Mouse (Mus musculus) urinary bladder, adult 18-20 months (tissue): ENCODE data around the gene Npw.

Experiments used
- DNase-seq, 2 experiments: peaks; one replicate each; pipeline ENCODE4 v3.0.0; 2022; ENCODE audit warnings: low spot score in 2 of 2, mixed read lengths in 2 of 2

Npw gene

GRCm38 (mm10) chr17:24640581-24640980 lies 17.7 kb downstream of the Npw start:
- DNase-seq: no peak

- no peak for DNase-seq
Measured at GRCm38 (mm10) chr17:24640119-24640518, 18.1 kb downstream of the Npw start.

- no peak for DNase-seq
Measured at GRCm38 (mm10) chr17:24639571-24639988, 18.7 kb downstream of the Npw start.

GRCm38 (mm10) chr17:24638840-24639239 lies 19.4 kb downstream of the Npw start:
- DNase-seq: peak in 1 of 2 experiments; percentile 59

DNA sequence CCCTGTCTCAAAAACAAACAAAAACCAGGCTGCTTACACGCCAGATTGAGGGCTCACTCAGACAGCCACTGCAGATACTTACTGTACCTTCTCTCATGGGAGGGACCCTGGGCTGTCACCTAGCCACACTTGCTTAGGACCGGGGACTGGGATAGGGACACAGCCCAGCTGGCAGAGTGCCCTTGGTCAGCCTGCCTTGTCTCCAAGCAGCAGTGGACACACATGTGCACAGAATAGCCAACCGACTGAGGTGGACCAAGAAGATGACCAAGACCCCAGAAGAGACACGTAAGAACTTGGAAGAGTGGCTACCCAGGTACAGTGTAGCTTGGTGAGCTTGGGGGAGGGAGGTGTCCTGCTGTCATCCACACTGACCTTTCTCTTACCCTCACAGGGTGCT lies 20.0 kb downstream of the Npw start:
- no peak for DNase-seq

DNA sequence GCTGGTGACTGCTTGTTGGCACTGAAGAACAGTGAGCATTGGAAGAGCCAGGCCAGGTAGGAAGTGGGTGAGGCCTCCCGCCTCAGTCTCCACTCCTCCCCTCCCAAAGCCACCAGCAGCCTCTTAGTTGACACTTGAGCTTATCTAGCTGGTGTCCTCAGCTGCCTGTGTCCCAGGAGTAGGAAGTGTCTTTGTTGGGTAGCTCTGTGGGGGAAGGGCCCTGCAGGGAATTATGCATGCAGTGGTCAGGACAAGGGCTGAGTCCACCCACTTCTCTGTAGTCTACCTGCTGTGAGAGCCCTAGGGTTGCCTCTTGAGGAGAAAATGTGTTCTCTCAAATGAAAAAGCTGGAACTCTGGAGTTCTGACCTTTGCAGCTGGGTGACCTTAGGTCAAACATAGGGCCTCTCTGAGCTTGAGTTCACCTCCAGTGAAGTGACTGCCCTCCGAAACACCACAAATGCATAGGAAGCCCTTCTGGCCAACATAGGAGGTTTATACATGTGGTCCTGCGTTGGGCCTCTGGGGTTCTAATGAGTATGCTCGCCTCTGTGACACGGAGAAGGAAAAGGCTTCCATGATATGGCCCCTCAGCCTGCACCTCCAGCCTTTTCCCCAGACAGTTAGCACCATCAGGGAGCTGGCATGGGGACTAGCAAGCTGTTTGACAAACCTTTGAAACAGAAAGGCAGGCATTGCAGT lies 21.3 kb downstream of the Npw start:
- no peak for DNase-seq

- DNase-seq: no peak
Measured at GRCm38 (mm10) chr17:24635694-24636093, 22.6 kb downstream of the Npw start.

- DNase-seq: no peak
Measured at GRCm38 (mm10) chr17:24635024-24635423, 23.2 kb downstream of the Npw start.

- DNase-seq: no peak
Measured at GRCm38 (mm10) chr17:24633831-24634230, 24.4 kb downstream of the Npw start.

DNA sequence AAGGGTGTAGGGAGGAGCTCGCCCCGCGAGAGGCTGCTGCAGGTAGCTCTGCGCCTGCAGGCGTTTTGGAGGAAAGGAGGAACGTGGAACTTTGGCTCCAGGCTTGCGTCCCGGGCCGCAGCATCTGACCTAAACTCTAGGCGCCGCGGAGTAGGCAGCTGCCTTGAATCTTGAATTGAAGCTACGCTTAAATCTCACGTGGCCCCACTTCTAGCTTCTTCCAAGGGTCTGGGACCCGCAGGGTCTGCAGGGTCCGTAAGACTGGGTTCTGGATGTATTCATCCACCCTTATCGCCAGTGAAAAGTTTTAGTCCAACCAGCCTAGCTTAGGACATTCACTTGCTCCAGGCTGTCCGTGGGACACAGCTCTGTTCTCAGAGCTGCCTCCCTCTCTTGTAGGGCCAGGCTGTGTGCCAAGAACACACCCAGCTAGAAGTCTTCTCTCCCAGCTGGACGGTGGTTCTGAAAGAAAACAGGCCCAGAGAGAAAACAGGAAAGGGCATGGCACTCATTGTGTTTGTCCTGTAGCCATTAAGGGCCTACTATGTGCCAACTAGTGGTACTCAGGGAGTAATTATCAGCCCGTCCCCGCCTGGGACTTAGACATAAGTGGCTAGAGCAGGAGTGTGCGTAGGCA lies 25.3 kb downstream of the Npw start:
- peak; percentile 39 to 55 for DNase-seq

- peak; percentile 77 to 79 for DNase-seq
Measured at GRCm38 (mm10) chr17:24632167-24632812, 26.0 kb downstream of the Npw start, which contains the start of the genes Tsc2 and Nthl1. Gene Tsc2, minus strand, starts transcription at chr17:24632630. Gene Nthl1, plus strand, starts transcription at chr17:24632680.

- DNase-seq: no peak
Measured at GRCm38 (mm10) chr17:24630072-24630471, 28.2 kb downstream of the Npw start.

DNA sequence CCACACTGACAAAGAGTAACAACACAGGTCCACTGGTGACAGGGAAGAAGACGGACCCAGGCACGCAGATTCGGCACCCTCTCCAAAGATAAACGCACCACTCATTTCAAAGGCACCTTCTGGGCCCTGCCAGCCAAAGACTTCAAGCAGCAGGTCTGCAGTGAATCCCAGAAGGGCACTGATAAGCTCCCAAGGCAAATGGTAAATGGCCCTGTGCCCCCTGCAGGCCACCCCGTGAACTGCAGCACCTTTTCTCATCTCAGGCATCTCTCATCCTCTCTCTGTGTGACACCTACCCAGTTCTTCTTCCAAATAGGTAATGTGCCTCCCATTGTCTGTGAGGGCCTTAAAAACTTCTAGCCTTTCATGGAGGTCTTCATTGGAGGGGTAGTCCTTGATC lies 29.6 kb downstream of the Npw start:
- DNase-seq: peak in 1 of 2 experiments; percentile 76

GRCm38 (mm10) chr17:24625472-24625871 lies 32.8 kb downstream of the Npw start:
- no peak for DNase-seq

GRCm38 (mm10) chr17:24617561-24618194 lies 40.6 kb downstream of the Npw start:
- no peak for DNase-seq

GRCm38 (mm10) chr17:24610711-24611110 lies 47.5 kb downstream of the Npw start:
- DNase-seq: no peak

DNA sequence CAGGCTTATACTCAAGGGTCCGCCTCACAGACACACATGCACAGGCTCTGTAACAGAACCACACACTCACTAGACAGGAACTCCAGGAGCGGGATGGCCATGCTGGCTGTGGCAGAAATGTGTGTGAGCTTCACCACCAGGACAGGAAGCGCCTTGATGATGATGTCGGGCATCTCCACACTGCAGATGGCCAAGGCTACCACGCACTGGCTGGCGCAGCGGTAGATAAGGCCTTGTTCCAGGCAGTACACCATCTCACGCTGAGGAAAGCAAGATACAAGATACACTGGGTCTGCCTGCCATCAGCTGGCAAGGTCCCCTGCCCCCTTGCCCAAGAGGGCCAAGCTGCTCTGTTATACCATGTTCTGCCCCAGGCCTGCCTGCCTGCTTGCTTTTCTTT lies 49.4 kb downstream of the Npw start:
- DNase-seq: no peak

DNA sequence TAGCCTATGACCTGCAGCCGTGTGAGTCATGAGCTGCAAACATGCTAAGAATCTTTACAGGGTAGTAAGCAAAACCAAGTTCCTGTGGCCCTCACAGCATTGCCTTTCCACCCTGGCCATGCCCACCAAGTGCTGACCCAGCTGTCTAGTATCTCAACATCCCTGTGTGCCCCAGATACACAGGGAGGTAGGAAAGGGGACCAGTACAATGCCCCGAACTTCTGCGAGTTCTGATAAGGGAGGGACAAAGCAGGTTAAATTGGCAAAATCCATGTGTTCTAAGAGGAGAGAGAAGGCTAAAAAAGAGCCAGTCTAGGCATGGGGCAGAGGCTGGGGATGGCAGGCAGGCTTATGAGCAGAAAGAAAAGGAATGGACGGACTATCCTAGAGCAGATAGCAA lies 49.9 kb downstream of the Npw start:
- DNase-seq: no peak
